15 mouse cellular contexts compared by ENCODE assay signal in the genomic region with DNA sequence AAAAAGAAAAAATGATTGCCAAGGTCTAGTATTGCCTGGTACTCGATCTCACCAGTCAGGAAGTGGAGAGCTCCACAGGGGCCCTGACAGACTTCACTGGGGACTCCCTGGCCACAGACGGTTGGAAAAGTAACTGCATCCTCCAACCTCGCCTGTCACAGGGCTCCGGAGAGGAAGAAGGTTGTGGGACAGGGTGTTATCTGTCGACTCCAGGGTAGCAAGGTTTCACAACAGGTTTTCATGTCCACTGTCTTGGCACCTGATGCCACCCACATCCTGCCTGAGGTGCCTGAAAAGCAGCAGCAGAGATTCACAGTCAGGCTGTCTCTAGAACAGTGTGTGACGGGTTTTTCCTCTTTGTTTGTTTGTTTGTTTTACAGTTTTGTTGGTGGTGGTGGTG. TPM values are rescaled to one million over a fixed set of nuclear protein-coding genes. Genes with fewer than 3 reads are reported as not detected.
DNase-seq lines count a peak whose midpoint lies in the region; ATAC-seq and TF ChIP-seq lines count a peak whose summit lies in the region.
"Had no signal": no experiment of that assay in that cellular context is flagged by ENCODE, and none has a peak within 500 bp of the region (broad histone marks: within the 10 kb centered on the region; RNA-seq: fewer than 3 reads in every experiment).

No protein-coding gene starts in this region.

- H3K9me3 ChIP-seq in liver, embryonic 16.5 days (replicated peaks; ENCODE audit: control insufficient read depth, low read length), result no peaks in the 10 kb centered on the region
- H3K9me3 ChIP-seq: midbrain, embryonic 10.5 days; neural tube, embryonic 12.5 days; stomach, embryonic 15.5 days had no signal

- H3K4me3 ChIP-seq in spleen, adult 2 months (ENCODE audit: extremely low read depth, insufficient read depth, insufficient read length), result no peak overlapping the region
- no peak overlapping the region for H3K4me3 ChIP-seq in liver, embryonic 16.5 days (ENCODE audit: low read depth, low read length)
- H3K4me3 ChIP-seq: neural tube, embryonic 12.5 days; stomach, embryonic 15.5 days had no signal

- TF ChIP-seq POLR2A in spleen, adult 2 months (IDR thresholded peaks at IDR 0.05; ENCODE audit: low read depth, low read length), result no peak

- WGBS in spleen, adult 2 months, result 9% methylated on average over 6 of the region's 6 CpGs
- WGBS in liver, embryonic 16.5 days (ENCODE audit: insufficient replicate concordance), result 9% methylated on average over 6 of the region's 6 CpGs

- peaks cover 24% of the 10 kb centered on the region; the same call in 1 of the 2 replicates for H3K4me1 ChIP-seq in spleen, adult 2 months (ENCODE audit: control insufficient read depth, insufficient read depth, insufficient read length)
- H3K4me1 ChIP-seq in liver, embryonic 16.5 days (ENCODE audit: control insufficient read depth, low read depth, low read length), result peaks cover 39% of the 10 kb centered on the region

- H3K9ac ChIP-seq in liver, embryonic 16.5 days (ENCODE audit: low read depth, low read length), result no peak overlapping the region
- H3K9ac ChIP-seq: neural tube, embryonic 12.5 days; stomach, embryonic 15.5 days had no signal

- H3K36me3 ChIP-seq in spleen, adult 2 months (ENCODE audit: control insufficient read depth, insufficient read depth, low read length), result peaks cover 13% of the 10 kb centered on the region
- H3K36me3 ChIP-seq in liver, embryonic 16.5 days (ENCODE audit: control insufficient read depth, insufficient read depth), result peaks cover 31% of the 10 kb centered on the region

- ATAC-seq in activated CD4-positive, CD25-positive, alpha-beta regulatory T cell, adult 4 months, result peak; percentile 71
- no peak for ATAC-seq in liver, embryonic 16.5 days (ENCODE audit: low read depth)
- ATAC-seq in cerebellum, adult (ENCODE audit: insufficient number of reproducible peaks, low FRiP score, low TSS enrichment), result no peak
- ATAC-seq: hindbrain, embryonic 16.5 days had no signal

- no peak overlapping the region for H3K4me2 ChIP-seq in liver, embryonic 16.5 days (ENCODE audit: low read depth, low read length)
- H3K4me2 ChIP-seq: neural tube, embryonic 12.5 days had no signal

- no peaks in the 10 kb centered on the region for H3K27me3 ChIP-seq in spleen, adult 2 months (ENCODE audit: control insufficient read depth, insufficient read depth, low read length)
- H3K27me3 ChIP-seq in liver, embryonic 16.5 days (ENCODE audit: control insufficient read depth, insufficient read depth, low read depth, low read length), result no peaks in the 10 kb centered on the region

- no peak for TF ChIP-seq CTCF in spleen, adult 2 months (IDR thresholded peaks at IDR 0.05; ENCODE audit: extremely low read depth, insufficient read depth, insufficient read length, insufficient replicate concordance)

- peak overlapping the region; percentile 56 for H3K27ac ChIP-seq in spleen, adult 2 months (ENCODE audit: insufficient read depth, low read length)
- H3K27ac ChIP-seq in liver, embryonic 16.5 days (ENCODE audit: low read length), result peak overlapping the region; percentile 31; the same call in 1 of the 2 replicates
- H3K27ac ChIP-seq: midbrain, embryonic 10.5 days; neural tube, embryonic 12.5 days; stomach, embryonic 15.5 days had no signal

- no peak for DNase-seq in spleen, adult 2 months (ENCODE audit: low read depth in 1 of 2, low spot score in 2 of 2)
- DNase-seq in spleen, postnatal 14 days (ENCODE audit: low spot score in 2 of 2), result no peak
- DNase-seq in thymus, postnatal 36 days, result peak; percentile 42 to 56
- no peak for DNase-seq in kidney, postnatal 25 days
- no peak for DNase-seq in cerebellum, adult 9-11 months
- DNase-seq: cerebellum, postnatal 25 days; layer of hippocampus, postnatal 36 days; right cerebral cortex, adult 18-20 months had no signal

RNA-seq across cellular contexts. Expression of gene Rbm38, which starts 2.4 kb away (rescaled TPM):
- polyA plus RNA-seq in spleen, adult 2 months (2012; rRNA removed), result 663 and 724 TPM in 2 replicates
- polyA plus RNA-seq in activated CD4-positive, CD25-positive, alpha-beta regulatory T cell, adult 4 months (2017; shearing (Covaris generic)), result 100 to 1,000 TPM; 154 to 186 TPM
- 279 and 350 TPM in 2 replicates for polyA plus RNA-seq in liver, embryonic 16.5 days (2015; fragmentation: Nextera tagmentation; extraction: Ambion mirVana)

RNA-seq across cellular contexts. Expression of gene Rae1, which starts 18.0 kb away (rescaled TPM):
- 48.3 and 51.5 TPM in 2 replicates for polyA plus RNA-seq in spleen, adult 2 months (2012; rRNA removed)
- 10 to 100 TPM; 54.5 to 63.6 TPM for polyA plus RNA-seq in activated CD4-positive, CD25-positive, alpha-beta regulatory T cell, adult 4 months (2017; shearing (Covaris generic))
- 55.2 and 56.6 TPM in 2 replicates for polyA plus RNA-seq in liver, embryonic 16.5 days (2015; fragmentation: Nextera tagmentation; extraction: Ambion mirVana)

RNA-seq across cellular contexts. Expression of gene Spo11, which starts 40.4 kb away (rescaled TPM):
- 0.86 and 0.98 TPM in 2 replicates for polyA plus RNA-seq in spleen, adult 2 months (2012; rRNA removed)
- 1 to 10 TPM; 3.5 to 5.2 TPM for polyA plus RNA-seq in activated CD4-positive, CD25-positive, alpha-beta regulatory T cell, adult 4 months (2017; shearing (Covaris generic))
- not detected in 2 replicates for polyA plus RNA-seq in liver, embryonic 16.5 days (2015; fragmentation: Nextera tagmentation; extraction: Ambion mirVana)

Comparison
In these comparisons a context has a peak if more than half of its experiments do, and no peak if none do; other contexts are left out.
1. DNase-seq: peak in thymus, postnatal 36 days (2 of 2); none in spleen, adult 2 months (0 of 2), spleen, postnatal 14 days (0 of 2), kidney, postnatal 25 days (0 of 2) and cerebellum, adult 9-11 months (single experiment).